Mouse (Mus musculus) midbrain, embryonic 10.5 days (tissue): Measurements from ENCODE around the gene Pgap2. TPM values are rescaled to one million over a fixed set of nuclear protein-coding genes. Genes with fewer than 3 reads are reported as not detected.
A peak's percentile ranks its signal among the peaks of the same experiment; 100 is the strongest.
"Not testable (repeated sequence)": the region's sequence is repeated elsewhere in the genome, so short reads cannot be mapped to it uniquely, and the experiment has no call there.

ENCODE experiments used
- DNase-seq: peaks from one replicate; pipeline ENCODE4 v3.0.0-alpha.2; 2017; ENCODE audit warnings: low spot score
- H3K27ac ChIP-seq: fragments of 300-500 bp; sonication (generic); replicated peaks from 2 replicates; pipeline ENCODE4 v1.5.1; 2016; ENCODE audit warnings: mild to moderate bottlenecking
- H3K27me3 ChIP-seq: fragments of 300-500 bp; sonication (generic); 2 replicates; pipeline ENCODE4 v1.6.1; 2016; ENCODE audit warnings: low read depth, mild to moderate bottlenecking; ENCODE audit not compliant: poor library complexity, severe bottlenecking
- H3K36me3 ChIP-seq: fragments of 300-500 bp; sonication (generic); 2 replicates; pipeline ENCODE4 v1.6.1; 2016; ENCODE audit warnings: mild to moderate bottlenecking, moderate library complexity
- H3K4me1 ChIP-seq: fragments of 300-500 bp; sonication (generic); 2 replicates; pipeline ENCODE4 v1.6.1; 2016
- H3K4me3 ChIP-seq: fragments of 300-500 bp; sonication (generic); 2 replicates; pipeline ENCODE4 v1.5.1; 2016; ENCODE audit warnings: mild to moderate bottlenecking, moderate library complexity
- H3K9me3 ChIP-seq: fragments of 300-500 bp; sonication (generic); replicated peaks from 2 replicates; pipeline ENCODE4 v1.6.1; 2016; ENCODE audit warnings: mild to moderate bottlenecking
- WGBS: fragments of 180-500 bp; shearing (Covaris S2); methylation state at CpG from one replicate; pipeline ENCODE4 v1.1.7; 2016; 5-methylcytosine and 5-hydroxymethylcytosine counted together
- polyA plus RNA-seq: library from polyadenylated mRNA; unstranded; fragments of >200 nt; fragmentation: Nextera tagmentation; extraction: Ambion mirVana; gene quantifications from 2 replicates; pipeline ENCODE4 v1.2.1, GENCODE M21; 2016

The Pgap2 gene
- polyA plus RNA-seq, 1 experiment from 2014 or later = 48.7 TPM

DNA sequence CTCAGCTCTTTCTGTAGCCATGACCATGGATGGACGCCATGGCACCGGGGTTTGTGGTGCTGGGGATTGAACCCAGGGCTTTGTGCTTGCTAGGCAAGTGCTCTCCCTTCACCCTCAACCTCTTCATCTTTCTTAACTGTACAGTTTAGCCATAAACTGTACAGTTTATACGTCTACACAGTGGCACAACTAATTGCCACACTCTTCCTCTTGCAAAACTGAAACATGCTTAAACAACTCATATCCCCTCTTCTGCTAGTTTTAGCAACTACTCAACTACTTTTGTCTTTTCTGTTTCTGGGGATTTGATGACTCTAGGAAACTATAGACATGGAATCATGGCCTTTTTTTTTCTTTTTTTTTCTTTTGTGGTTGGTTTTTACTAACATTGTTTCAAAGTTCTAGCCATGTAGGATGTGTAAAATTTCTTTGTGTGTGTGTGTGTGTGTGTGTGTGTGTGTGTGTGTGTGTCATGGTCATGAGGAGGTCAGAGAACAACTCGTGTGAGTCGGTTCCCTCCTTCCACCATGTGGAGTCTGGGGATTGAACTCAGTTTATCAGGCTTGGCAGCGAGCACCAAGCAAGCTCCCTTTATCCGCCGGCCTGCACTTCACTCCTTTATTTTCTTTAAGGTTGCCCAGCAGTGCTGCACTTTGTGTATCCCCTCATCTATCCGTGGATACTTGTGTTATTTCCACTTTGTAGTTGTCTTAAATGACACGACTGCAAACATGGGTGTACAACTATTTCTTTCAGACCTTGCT lies 49.9 kb downstream of the Pgap2 start:
- WGBS = 88% methylated on average over 10 of the region's 10 CpGs
- no peaks in the 10 kb centered on the region for H3K9me3 ChIP-seq
- no peak overlapping the region for H3K27ac ChIP-seq
- no peaks in the 10 kb centered on the region for H3K27me3 ChIP-seq
- DNase-seq = no peak
- H3K4me1 ChIP-seq = no peaks in the 10 kb centered on the region
- no peaks in the 10 kb centered on the region for H3K36me3 ChIP-seq
- no peak overlapping the region for H3K4me3 ChIP-seq

DNA sequence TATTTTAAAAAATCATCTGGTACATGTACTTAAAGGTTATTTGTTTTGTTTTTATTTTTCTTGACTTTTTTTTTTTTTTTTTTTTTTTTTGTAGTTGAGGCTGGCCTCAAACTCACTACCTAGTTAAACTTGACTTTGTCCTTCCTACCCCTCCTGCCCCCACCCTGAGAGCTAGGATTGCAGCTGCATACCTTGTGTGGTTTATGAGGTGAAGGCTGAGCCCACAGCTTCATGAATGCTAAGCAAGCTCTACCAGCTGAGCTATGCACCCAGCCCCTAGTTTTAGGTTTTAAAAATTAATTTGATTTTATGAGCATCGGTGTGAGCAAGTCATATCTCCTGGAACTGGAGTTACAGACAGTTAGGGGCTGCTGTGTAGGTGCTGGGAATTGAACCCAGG lies 50.5 kb downstream of the Pgap2 start:
- DNase-seq = no peak
- Histone ChIP-seq H3K4me3 (no peak overlapping the region), H3K9me3 (no peaks in the 10 kb centered on the region), H3K4me1 (no peaks in the 10 kb centered on the region), H3K36me3 (no peaks in the 10 kb centered on the region), H3K27me3 (no peaks in the 10 kb centered on the region), H3K27ac (no peak overlapping the region)
- WGBS = 92% methylated on average over 1 of the region's 1 CpGs

DNA sequence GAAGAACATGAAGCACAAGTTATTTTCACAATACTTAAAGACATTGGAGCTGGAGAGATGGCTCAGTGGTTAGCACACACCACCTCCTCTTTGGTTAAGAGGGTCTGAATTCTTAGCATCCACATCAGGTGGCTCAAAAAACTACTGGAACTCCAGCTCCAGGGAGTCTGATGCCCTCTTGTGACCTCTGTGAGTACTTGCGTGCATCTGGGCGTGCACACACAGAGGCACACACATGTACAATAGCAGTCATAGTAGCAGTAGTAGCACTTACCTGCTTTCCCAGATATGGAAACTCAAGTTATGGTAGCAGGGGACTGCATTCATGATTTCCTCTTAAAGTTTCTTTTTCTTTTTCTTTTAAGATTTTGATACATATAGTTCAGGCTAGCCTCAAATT lies 53.0 kb downstream of the Pgap2 start:
- 81% methylated on average over 2 of the region's 2 CpGs for WGBS
- Histone ChIP-seq H3K9me3 (no peaks in the 10 kb centered on the region), H3K27me3 (peaks cover 2% of the 10 kb centered on the region), H3K4me1 (peaks cover under 1% of the 10 kb centered on the region), H3K36me3 (no peaks in the 10 kb centered on the region), H3K4me3 (no peak overlapping the region), H3K27ac (no peak overlapping the region)
- no peak for DNase-seq

DNA sequence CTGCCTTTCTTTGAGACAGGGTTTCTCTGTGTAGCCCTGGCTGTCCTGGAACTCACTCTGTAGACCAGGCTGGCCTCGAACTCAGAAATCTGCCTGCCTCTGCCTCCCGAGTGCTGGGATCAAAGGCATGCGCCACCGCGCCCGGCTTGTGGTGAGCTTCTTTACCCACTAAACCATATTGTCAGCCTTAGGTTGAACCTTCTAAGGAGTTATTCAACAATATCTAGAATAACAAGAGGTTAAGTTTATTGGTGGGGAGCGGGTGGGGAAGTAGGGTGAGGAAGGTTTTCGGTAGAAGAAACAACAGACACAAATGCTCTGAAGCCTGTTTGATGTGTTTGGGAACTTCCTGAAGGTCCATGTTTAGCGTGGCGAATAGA lies 56.0 kb downstream of the Pgap2 start:
- H3K4me3 ChIP-seq, H3K36me3 ChIP-seq, H3K9me3 ChIP-seq, DNase-seq, H3K27ac ChIP-seq: not testable (repeated sequence)
- Histone ChIP-seq H3K4me1 (peaks cover 11% of the 10 kb centered on the region), H3K27me3 (peaks cover 24% of the 10 kb centered on the region)
- 96% methylated on average over 10 of the region's 10 CpGs for WGBS

DNA sequence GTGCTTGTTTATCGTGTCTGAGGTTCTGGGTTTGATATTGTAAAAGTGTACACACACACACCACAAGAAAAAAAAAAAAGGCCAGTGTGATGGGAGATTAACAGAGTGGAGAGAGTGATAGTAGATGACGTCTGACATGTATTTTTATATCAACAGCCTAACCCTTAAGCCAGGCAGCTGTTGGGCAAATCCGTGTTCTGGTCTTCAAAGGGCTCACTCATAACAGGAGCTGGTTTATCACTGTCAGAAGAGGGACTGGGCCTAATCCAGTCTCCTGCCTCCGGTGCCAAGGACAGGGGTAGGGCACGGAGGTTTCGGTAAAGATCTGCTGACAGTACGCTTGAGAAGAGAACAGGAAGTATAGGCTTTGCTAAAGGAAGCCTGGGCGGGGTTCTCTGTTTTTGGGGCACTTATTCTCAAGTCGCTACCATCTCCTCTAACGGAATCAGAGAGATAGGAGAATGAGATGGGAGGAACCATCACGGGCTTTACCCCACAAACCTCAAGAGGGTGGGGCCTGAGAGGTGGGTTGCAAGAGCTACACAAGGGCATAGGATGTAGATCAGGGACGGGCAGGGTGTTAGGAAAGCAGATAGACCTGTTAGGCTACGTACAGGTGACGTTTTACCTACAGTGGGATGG lies 56.5 kb downstream of the Pgap2 start:
- peak overlapping the region; percentile 91 for H3K4me3 ChIP-seq
- no peaks in the 10 kb centered on the region for H3K36me3 ChIP-seq
- whole genome bisulfite sequencing = 50% methylated on average over 14 of the region's 14 CpGs
- H3K9me3 ChIP-seq = no peaks in the 10 kb centered on the region
- DNase-seq = no peak
- peaks cover 24% of the 10 kb centered on the region for H3K27me3 ChIP-seq
- no peak overlapping the region for H3K27ac ChIP-seq
- H3K4me1 ChIP-seq = peaks cover 11% of the 10 kb centered on the region

DNA sequence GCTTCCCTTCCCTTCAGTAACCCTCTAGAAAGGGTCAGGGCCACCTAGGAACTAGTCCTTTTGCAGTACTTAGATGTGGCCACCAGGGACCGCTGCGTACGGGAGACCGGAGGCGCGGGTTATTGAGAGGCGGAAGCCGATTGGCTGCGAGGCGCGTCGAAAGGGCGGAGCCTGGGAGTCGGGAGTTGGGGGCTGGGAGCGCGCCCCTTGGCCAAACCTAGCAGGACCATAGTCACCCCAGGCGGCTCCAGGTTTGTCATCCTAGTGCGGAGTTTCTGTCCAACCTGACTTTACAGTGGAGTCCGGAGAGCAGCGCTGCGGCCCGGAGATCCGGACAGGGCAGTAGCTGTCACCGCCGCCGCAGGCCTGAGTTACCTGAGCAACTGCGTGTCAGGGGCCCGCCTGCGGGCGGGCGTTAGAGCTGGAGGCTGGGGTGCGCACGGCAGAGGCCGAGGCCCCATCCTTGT lies 57.1 kb downstream of the Pgap2 start:
- Histone ChIP-seq H3K27me3 (peaks cover 24% of the 10 kb centered on the region), H3K27ac (peak overlapping the region; percentile 83), H3K4me1 (peaks cover 11% of the 10 kb centered on the region), H3K4me3 (peak overlapping the region; percentile 91), H3K36me3 (no peaks in the 10 kb centered on the region), H3K9me3 (no peaks in the 10 kb centered on the region)
- DNase-seq = peak; percentile 95
- under 1% methylated on average over 34 of the region's 34 CpGs for WGBS

DNA sequence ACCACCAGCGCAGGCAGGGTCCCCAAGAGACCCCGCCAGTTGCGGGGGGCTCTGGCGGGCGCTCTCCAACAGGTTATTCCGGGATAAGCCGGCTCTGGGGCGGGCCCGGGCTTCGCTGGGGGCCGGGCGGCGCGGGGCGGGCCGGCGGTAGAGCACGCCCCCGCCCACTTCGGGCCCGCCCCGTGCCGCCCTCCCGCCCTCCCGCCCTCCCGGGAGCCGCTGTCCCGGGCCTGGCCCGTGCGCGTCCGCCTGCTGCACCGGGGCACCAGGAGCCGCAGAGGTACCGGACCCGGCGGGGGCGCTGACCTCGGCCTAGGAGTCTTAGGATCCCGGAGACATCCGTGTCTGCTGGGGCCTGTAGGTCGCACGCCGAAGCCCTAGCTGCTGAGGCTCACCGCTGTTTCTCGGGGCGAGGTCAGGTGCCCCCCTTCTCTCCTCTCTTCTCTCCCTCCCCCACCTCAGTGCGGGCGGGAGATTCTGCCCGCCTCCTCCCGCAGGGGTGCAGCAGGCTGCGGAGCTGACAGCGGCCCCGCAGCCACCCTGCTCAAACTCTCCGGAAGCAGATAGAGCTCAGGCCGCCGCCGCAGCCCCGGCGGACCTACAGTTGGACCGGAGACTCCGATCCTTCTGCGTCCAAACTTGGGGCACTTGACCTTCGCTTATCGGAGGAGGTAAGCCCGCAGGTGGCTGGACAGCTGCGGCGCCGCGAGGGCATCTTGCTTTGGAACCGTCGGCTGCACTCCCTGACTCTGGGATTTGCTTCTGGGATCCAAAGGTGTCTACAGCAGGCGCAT lies 57.8 kb downstream of the Pgap2 start, which contains the start of gene Stim1:
TSS of gene Stim1 (plus strand) at position 206 of the 794 bp plus-strand sequence.
- no peaks in the 10 kb centered on the region for H3K36me3 ChIP-seq
- H3K27ac ChIP-seq = peak within 1 kb of the TSS; percentile 83
- H3K27me3 ChIP-seq = peaks cover 24% of the 10 kb centered on the region
- WGBS = under 1% methylated on average over 63 of the region's 73 CpGs
- peaks cover 11% of the 10 kb centered on the region for H3K4me1 ChIP-seq
- H3K9me3 ChIP-seq = no peaks in the 10 kb centered on the region
- DNase-seq = peak; percentile 69
- H3K4me3 ChIP-seq = peak within 1 kb of the TSS; percentile 91

DNA sequence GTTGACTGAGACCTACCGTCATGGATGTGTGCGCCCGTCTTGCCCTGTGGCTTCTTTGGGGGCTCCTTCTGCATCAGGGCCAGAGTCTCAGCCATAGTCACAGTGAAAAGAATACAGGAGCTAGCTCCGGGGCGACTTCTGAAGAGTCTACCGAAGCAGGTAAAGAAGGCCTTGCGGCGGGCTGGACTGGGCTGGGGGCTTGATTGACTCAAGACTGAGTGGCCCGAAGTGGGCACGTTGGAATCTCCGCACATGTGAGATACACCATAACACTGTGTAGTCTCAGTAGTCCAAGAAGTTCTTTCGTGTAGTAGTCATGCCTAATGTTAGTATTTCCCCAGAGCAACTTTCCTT lies 58.4 kb downstream of the Pgap2 start:
- peak overlapping the region; percentile 83 for H3K27ac ChIP-seq
- H3K4me3 ChIP-seq = peak overlapping the region; percentile 91
- WGBS = 7% methylated on average over 12 of the region's 12 CpGs
- no peak for DNase-seq
- H3K9me3 ChIP-seq = no peaks in the 10 kb centered on the region
- peaks cover 11% of the 10 kb centered on the region for H3K4me1 ChIP-seq
- H3K36me3 ChIP-seq = no peaks in the 10 kb centered on the region
- peaks cover 24% of the 10 kb centered on the region for H3K27me3 ChIP-seq

DNA sequence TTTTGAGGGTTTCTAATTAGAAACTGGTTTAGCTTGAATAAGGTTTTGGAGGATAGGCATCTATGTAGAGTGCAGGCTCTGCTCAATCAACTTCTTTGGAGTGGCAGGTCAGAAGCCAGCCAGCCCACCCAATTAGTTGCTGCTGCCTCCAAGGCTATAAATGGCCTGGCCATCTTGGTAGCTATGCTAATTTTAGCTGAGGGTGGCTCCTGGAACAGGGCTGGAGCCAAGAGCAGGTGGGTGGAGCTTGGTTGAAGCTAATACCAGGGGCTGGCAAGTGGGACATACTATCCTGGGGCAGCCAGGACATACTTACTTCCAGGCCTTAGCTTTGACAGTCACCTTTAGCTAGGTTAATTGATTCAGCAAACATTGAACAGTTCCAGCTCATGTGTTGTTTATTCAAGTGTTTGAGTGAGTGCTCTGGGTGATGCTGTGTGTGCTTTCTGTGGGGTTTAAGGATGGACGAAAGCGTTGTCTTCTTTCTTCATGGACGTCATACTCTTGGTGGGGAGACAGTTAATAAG lies 62.5 kb downstream of the Pgap2 start:
- Histone ChIP-seq H3K4me3 (no peak overlapping the region), H3K9me3 (no peaks in the 10 kb centered on the region), H3K4me1 (peaks cover 11% of the 10 kb centered on the region), H3K27ac (no peak overlapping the region), H3K36me3 (no peaks in the 10 kb centered on the region), H3K27me3 (peaks cover 24% of the 10 kb centered on the region)
- 88% methylated on average over 3 of the region's 3 CpGs for WGBS
- DNase-seq = no peak

DNA sequence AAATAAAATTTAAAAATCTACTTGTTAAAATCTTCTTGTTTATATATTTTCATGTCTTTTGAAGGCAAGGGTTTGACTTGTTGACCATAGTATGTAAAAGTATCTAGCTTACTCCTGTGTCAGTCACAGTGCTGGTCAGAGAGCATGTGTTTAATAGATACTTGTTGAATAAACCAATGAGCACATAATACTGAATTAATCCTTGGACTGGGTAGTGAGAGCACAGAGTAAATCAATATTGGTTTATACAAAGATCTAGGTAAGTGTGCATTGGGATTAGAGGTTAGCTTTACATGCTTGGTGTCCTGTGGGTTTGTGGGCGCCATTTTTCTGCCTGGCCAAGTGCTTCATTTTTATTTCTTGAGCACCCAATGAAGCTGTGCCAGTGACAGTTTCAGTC lies 71.4 kb downstream of the Pgap2 start:
- Histone ChIP-seq H3K27ac (no peak overlapping the region), H3K4me1 (no peaks in the 10 kb centered on the region), H3K36me3 (no peaks in the 10 kb centered on the region), H3K27me3 (no peaks in the 10 kb centered on the region), H3K4me3 (no peak overlapping the region), H3K9me3 (no peaks in the 10 kb centered on the region)
- no peak for DNase-seq
- 82% methylated on average over 1 of the region's 1 CpGs for WGBS

DNA sequence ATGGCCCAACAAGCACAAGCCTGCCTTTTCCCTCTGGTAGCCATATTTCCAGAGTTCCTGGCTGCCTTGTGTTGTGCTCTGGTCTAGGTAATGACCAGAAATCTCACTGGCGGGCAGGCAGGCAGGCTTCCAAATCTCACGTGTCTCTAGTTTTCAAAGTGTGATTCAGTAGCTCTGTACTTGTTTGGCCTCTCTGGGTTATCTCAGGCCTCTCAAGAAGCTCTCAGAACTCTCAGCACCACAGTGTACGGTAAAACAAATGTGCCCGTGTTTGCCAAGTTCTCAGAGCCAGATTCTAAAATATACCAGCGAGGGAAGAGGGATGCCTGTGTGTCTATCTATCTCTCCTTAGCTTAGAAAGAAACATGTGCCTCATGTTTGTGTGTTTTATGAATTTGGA lies 72.3 kb downstream of the Pgap2 start:
- WGBS = 91% methylated on average over 5 of the region's 5 CpGs
- no peaks in the 10 kb centered on the region for H3K9me3 ChIP-seq
- H3K4me1 ChIP-seq = no peaks in the 10 kb centered on the region
- DNase-seq = no peak
- H3K27me3 ChIP-seq = no peaks in the 10 kb centered on the region
- H3K27ac ChIP-seq = no peak overlapping the region
- H3K36me3 ChIP-seq = no peaks in the 10 kb centered on the region
- no peak overlapping the region for H3K4me3 ChIP-seq
